Mouse (Mus musculus) lung, adult 2 months (tissue): ENCODE measurements around the gene Gm973. TPM values are rescaled to one million over a fixed set of nuclear protein-coding genes. Genes with fewer than 3 reads are reported as not detected.

Experiments
- DNase-seq: peaks from one replicate; pipeline ENCODE4 v3.0.0; 2022
- H3K4me1 ChIP-seq: fragments of 200-500 bp; 2 replicates; pipeline ENCODE4 v1.6.1; 2011; ENCODE audit warnings: low read length; ENCODE audit not compliant: control insufficient read depth, insufficient read depth
- H3K4me3 ChIP-seq: fragments of 200-500 bp; replicated peaks from 2 replicates; pipeline ENCODE3; 2011; ENCODE audit warnings: low read depth, mild to moderate bottlenecking, control low read depth, low read length; ENCODE audit errors: extremely low read depth
- CTCF ChIP-seq: fragments of 200-500 bp; IDR thresholded peaks from 2 replicates; pipeline ENCODE4 v1.5.1; 2011; ENCODE audit warnings: mild to moderate bottlenecking, low read length, control low read depth; ENCODE audit not compliant: insufficient read depth
- POLR2A ChIP-seq: fragments of 200-500 bp; IDR thresholded peaks from 2 replicates; pipeline ENCODE4 v1.6.1; 2011; ENCODE audit warnings: low read depth, mild to moderate bottlenecking, control low read depth, low read length, borderline replicate concordance; ENCODE audit errors: extremely low read depth
- WGBS: fragments of 180-500 bp; shearing (Covaris S2); methylation state at CpG from one replicate; pipeline ENCODE4 v1.1.7; 2018; 5-methylcytosine and 5-hydroxymethylcytosine counted together
- polyA plus RNA-seq: library from polyadenylated mRNA; depleted of rRNA; stranded (reverse); fragments of >200 nt; gene quantifications from 2 replicates; pipeline ENCODE4 v1.2.3, GENCODE M21; 2012

The Gm973 gene
- polyA plus RNA-seq, 1 experiment, result 2.5 TPM

DNA sequence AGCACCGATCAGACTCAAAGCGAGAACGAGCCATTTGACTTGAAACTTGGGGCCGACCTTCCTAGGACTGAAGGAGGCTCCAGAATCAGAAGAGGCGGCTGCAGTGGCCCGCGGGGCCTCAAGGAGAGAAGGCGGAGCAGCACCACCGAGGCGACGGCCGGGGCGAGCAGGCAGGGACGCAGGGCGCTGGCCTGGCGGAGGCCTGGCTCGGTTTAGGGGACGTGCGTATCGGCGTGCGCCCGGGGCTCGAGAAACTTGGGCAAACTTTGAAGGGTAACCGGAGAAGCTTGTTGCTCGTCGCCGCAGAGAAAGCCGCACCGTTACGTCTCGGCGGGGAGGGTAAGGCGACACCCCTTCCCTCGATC is 33.8 kb upstream of the Gm973 start, which contains the start of gene Fzd7:
TSS of gene Fzd7 (plus strand) at position 94 of the 365 bp plus-strand sequence.
- under 1% methylated on average over 35 of the region's 35 CpGs for WGBS
- Histone ChIP-seq H3K4me1 (peaks cover 10% of the 10 kb centered on the region; the same call in 1 of the 2 replicates), H3K4me3 (peak within 1 kb of the TSS; percentile 80)
- TF ChIP-seq CTCF, result no peak
- TF ChIP-seq POLR2A, result no peak
- no peak for DNase-seq

GRCm38 (mm10) chr1:59482696-59483520 is 33.2 kb upstream of the Gm973 start:
- WGBS, result 1% methylated on average over 86 of the region's 88 CpGs
- Histone ChIP-seq H3K4me3 (peak overlapping the region; percentile 79), H3K4me1 (peaks cover 10% of the 10 kb centered on the region; the same call in 1 of the 2 replicates)
- DNase-seq, result peak; percentile 74
- no peak for TF ChIP-seq POLR2A
- TF ChIP-seq CTCF, result no peak

DNA sequence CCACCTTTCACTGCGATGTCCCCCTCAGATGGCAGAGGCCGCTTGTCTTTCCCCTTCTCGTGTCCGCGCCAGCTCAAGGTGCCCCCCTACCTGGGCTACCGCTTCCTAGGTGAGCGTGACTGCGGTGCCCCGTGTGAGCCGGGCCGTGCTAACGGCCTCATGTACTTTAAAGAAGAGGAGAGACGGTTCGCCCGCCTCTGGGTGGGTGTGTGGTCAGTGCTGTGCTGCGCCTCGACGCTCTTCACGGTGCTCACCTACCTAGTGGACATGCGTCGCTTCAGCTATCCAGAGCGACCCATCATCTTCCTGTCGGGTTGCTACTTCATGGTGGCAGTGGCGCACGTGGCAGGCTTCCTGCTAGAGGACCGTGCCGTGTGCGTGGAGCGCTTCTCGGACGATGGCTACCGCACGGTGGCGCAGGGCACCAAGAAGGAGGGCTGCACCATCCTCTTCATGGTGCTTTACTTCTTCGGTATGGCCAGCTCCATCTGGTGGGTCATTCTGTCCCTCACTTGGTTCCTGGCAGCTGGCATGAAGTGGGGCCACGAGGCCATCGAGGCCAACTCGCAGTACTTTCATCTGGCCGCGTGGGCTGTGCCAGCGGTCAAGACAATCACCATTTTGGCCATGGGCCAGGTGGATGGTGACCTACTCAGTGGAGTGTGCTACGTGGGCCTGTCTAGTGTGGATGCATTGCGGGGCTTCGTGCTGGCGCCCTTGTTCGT is 32.4 kb upstream of the Gm973 start:
- peak; percentile 77 for DNase-seq
- 10% methylated on average over 46 of the region's 46 CpGs for WGBS
- peaks cover 10% of the 10 kb centered on the region; the same call in 1 of the 2 replicates for H3K4me1 ChIP-seq
- peak overlapping the region; percentile 79 for H3K4me3 ChIP-seq
- TF ChIP-seq POLR2A (no peak), CTCF (peak; percentile 72)

- WGBS, result 37% methylated on average over 21 of the region's 21 CpGs
- DNase-seq, result no peak
- H3K4me1 ChIP-seq, result peaks cover 10% of the 10 kb centered on the region; the same call in 1 of the 2 replicates
- H3K4me3 ChIP-seq, result peak overlapping the region; percentile 79
- TF ChIP-seq CTCF (no peak), POLR2A (no peak)
These were observed 31.8 kb upstream of the Gm973 start for GRCm38 (mm10) chr1:59484314-59484713.

GRCm38 (mm10) chr1:59484791-59485785 is 31.0 kb upstream of the Gm973 start:
- no peak for TF ChIP-seq CTCF
- TF ChIP-seq POLR2A, result no peak
- DNase-seq, result no peak
- H3K4me1 ChIP-seq, result peaks cover 10% of the 10 kb centered on the region; the same call in 1 of the 2 replicates

DNA sequence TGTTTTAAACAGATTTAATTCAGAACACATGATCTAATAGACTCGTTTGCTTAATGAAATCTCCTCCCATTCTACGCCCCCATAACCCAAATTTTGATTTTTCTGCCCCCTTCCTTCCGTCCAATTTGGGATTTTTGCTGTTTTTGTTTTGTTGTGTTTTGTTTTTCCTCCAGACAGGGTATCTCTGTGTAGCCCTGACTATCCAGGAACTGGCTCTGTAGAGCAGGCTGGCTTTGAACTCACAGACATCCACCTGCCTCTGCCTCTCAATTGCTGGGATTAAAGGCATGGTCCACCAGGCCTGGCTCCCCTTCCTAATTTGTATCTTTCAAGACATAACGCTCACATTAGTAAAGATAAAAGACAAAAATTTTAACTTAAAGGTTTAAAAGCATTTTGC is 30.3 kb upstream of the Gm973 start:
- Histone ChIP-seq H3K4me3 (no peak overlapping the region), H3K4me1 (peaks cover 10% of the 10 kb centered on the region; the same call in 1 of the 2 replicates)
- DNase-seq, result no peak
- no peak for TF ChIP-seq CTCF
- no peak for TF ChIP-seq POLR2A
- 60% methylated on average over 4 of the region's 4 CpGs for WGBS

More at GRCm38 (mm10) chr1:59484791-59485785, 31.0 kb upstream of the Gm973 start:
- H3K4me3 ChIP-seq, result peak overlapping the region; percentile 6
- 46% methylated on average over 16 of the region's 16 CpGs for WGBS

DNA sequence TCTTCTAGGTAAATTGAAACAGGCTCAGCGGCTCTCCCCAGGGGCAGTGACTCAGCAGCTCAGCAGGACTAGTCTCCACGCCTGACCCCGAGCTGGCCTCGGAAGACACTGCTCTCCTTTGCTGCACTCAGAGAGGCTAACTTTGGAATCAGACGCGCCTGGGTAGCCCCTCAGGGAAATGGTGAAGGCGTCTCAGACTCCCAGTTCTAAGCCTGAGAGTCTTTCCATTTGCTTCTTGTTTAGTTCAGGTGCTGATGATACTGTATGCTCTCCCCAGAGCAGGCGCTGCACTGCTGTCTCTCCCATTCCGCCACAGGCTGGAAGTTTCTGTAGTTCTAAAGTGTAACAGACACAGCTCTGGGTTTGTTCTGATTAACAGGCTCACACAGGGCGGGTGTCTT is 28.4 kb upstream of the Gm973 start:
- peak; percentile 46 for DNase-seq
- TF ChIP-seq CTCF, result no peak
- no peak for TF ChIP-seq POLR2A
- peaks cover 10% of the 10 kb centered on the region; the same call in 1 of the 2 replicates for H3K4me1 ChIP-seq
- H3K4me3 ChIP-seq, result no peak overlapping the region
- WGBS, result 21% methylated on average over 10 of the region's 10 CpGs

GRCm38 (mm10) chr1:59488481-59488880 is 27.6 kb upstream of the Gm973 start:
- TF ChIP-seq POLR2A (no peak), CTCF (no peak)
- Histone ChIP-seq H3K4me1 (peaks cover 6% of the 10 kb centered on the region; the same call in 1 of the 2 replicates), H3K4me3 (no peak overlapping the region)
- DNase-seq, result no peak
- 38% methylated on average over 4 of the region's 4 CpGs for WGBS

- Histone ChIP-seq H3K4me3 (no peak overlapping the region), H3K4me1 (peaks cover under 1% of the 10 kb centered on the region; the same call in 1 of the 2 replicates)
- DNase-seq, result no peak
- TF ChIP-seq CTCF, result no peak
- WGBS, result 42% methylated on average over 4 of the region's 4 CpGs
These were observed 27.1 kb upstream of the Gm973 start for GRCm38 (mm10) chr1:59488991-59489390.
